10 mouse cellular contexts compared by ENCODE assay signal in genomic region chr5:92112175-92112574, GRCm38 (mm10). TPM values are rescaled to one million over a fixed set of nuclear protein-coding genes. Genes with fewer than 3 reads are reported as not detected.
DNase-seq lines count a peak whose midpoint lies in the region; ATAC-seq and TF ChIP-seq lines count a peak whose summit lies in the region.
"Had no signal": no experiment of that assay in that cellular context is flagged by ENCODE, and none has a peak within 500 bp of the region (broad histone marks: within the 10 kb centered on the region; RNA-seq: fewer than 3 reads in every experiment).

No protein-coding gene starts in this region.

- H3K27ac ChIP-seq in kidney, postnatal 0 days, result no peak overlapping the region
- no peak overlapping the region for H3K27ac ChIP-seq in embryonic fibroblast, embryonic 13.5 days (ENCODE audit: insufficient read depth, low read length)
- no peak overlapping the region for H3K27ac ChIP-seq in intestine, embryonic 15.5 days
- no peak overlapping the region for H3K27ac ChIP-seq in midbrain, embryonic 16.5 days (ENCODE audit: low read length)

- no peaks in the 10 kb centered on the region for H3K27me3 ChIP-seq in kidney, postnatal 0 days (ENCODE audit: insufficient read depth, low read length)
- no peaks in the 10 kb centered on the region for H3K27me3 ChIP-seq in intestine, embryonic 15.5 days (replicated peaks)
- H3K27me3 ChIP-seq in midbrain, embryonic 16.5 days (ENCODE audit: control insufficient read depth, insufficient read depth, low read depth, low read length), result no peaks in the 10 kb centered on the region

- no peaks in the 10 kb centered on the region for H3K9me3 ChIP-seq in kidney, postnatal 0 days (replicated peaks; ENCODE audit: low read length)
- H3K9me3 ChIP-seq in intestine, embryonic 15.5 days, result no peaks in the 10 kb centered on the region
- H3K9me3 ChIP-seq in midbrain, embryonic 16.5 days (replicated peaks; ENCODE audit: control insufficient read depth, low read length, poor library complexity, severe bottlenecking), result no peaks in the 10 kb centered on the region

- peak overlapping the region; percentile 51 for H3K4me2 ChIP-seq in kidney, postnatal 0 days (ENCODE audit: low read length)
- peak overlapping the region; percentile 50 for H3K4me2 ChIP-seq in intestine, embryonic 15.5 days (replicated peaks)
- H3K4me2 ChIP-seq in midbrain, embryonic 16.5 days (ENCODE audit: low read length), result peak overlapping the region; percentile 39

- TF ChIP-seq POLR2A in embryonic fibroblast, embryonic 13.5 days (IDR thresholded peaks at IDR 0.05; ENCODE audit: low read depth, low read length), result no peak

- TF ChIP-seq CTCF in kidney, postnatal 0 days (IDR thresholded peaks at IDR 0.05; ENCODE audit: low read depth), result no peak
- TF ChIP-seq CTCF in embryonic fibroblast, embryonic 13.5 days (IDR thresholded peaks at IDR 0.05; ENCODE audit: borderline replicate concordance, insufficient read depth, low read length), result no peak

- H3K9ac ChIP-seq in kidney, postnatal 0 days (ENCODE audit: low read depth, low read length), result peak overlapping the region; percentile 23
- no peak overlapping the region for H3K9ac ChIP-seq in intestine, embryonic 15.5 days
- H3K9ac ChIP-seq in midbrain, embryonic 16.5 days (ENCODE audit: low read depth, low read length), result no peak overlapping the region

- ATAC-seq in kidney, postnatal 0 days (replicated peaks; ENCODE audit: low FRiP score, low read depth), result no peak
- no peak for ATAC-seq in intestine, embryonic 15.5 days
- no peak for ATAC-seq in midbrain, embryonic 16.5 days

- H3K4me1 ChIP-seq in kidney, postnatal 0 days (replicated peaks; ENCODE audit: insufficient read depth, low read length), result 0 out of 2 replicates have a peak, but pooled peaks cover 9% of the 10 kb centered on the region
- peaks cover 3% of the 10 kb centered on the region; the same call in 1 of the 2 replicates for H3K4me1 ChIP-seq in embryonic fibroblast, embryonic 13.5 days (ENCODE audit: control insufficient read depth, insufficient read depth, low read length)
- 0 out of 2 replicates have a peak, but pooled peaks cover 5% of the 10 kb centered on the region for H3K4me1 ChIP-seq in intestine, embryonic 15.5 days (replicated peaks)
- H3K4me1 ChIP-seq in midbrain, embryonic 16.5 days (ENCODE audit: control insufficient read depth, insufficient read depth, low read length), result peaks cover 3% of the 10 kb centered on the region; the same call in 1 of the 2 replicates

- no peak for DNase-seq in kidney, postnatal 0 days (ENCODE audit: low spot score)
- no peak for DNase-seq in kidney, postnatal 36 days
- no peak for DNase-seq in retina, postnatal 1 day
- no peak for DNase-seq in right cerebral cortex, postnatal 25 days
- DNase-seq in spleen, adult 18-20 months, result no peak
- DNase-seq: gastrocnemius, postnatal 36 days; thymus, adult 2 months had no signal

- H3K4me3 ChIP-seq in kidney, postnatal 0 days (replicated peaks; ENCODE audit: low read depth, low read length), result peak overlapping the region; percentile 23
- H3K4me3 ChIP-seq in embryonic fibroblast, embryonic 13.5 days (ENCODE audit: insufficient read depth, low read length), result 0 out of 2 replicates have a peak overlapping the region, but pooled peaks have one; percentile 2
- H3K4me3 ChIP-seq in intestine, embryonic 15.5 days (replicated peaks), result no peak overlapping the region
- no peak overlapping the region for H3K4me3 ChIP-seq in midbrain, embryonic 16.5 days (ENCODE audit: low read depth, low read length)

- no peaks in the 10 kb centered on the region for H3K36me3 ChIP-seq in kidney, postnatal 0 days (ENCODE audit: insufficient read depth, low read length)
- H3K36me3 ChIP-seq in intestine, embryonic 15.5 days, result no peaks in the 10 kb centered on the region
- H3K36me3 ChIP-seq in midbrain, embryonic 16.5 days (ENCODE audit: control insufficient read depth, insufficient read depth, low read length), result no peaks in the 10 kb centered on the region

- WGBS in kidney, postnatal 0 days, result 7% methylated on average over 6 of the region's 6 CpGs
- 12% methylated on average over 6 of the region's 6 CpGs for WGBS in intestine, embryonic 15.5 days
- 9% methylated on average over 6 of the region's 6 CpGs for WGBS in midbrain, embryonic 16.5 days

RNA-seq across cellular contexts. Expression of gene Uso1, which starts 25.6 kb away (rescaled TPM):
- polyA plus RNA-seq in kidney, postnatal 0 days (2015; fragmentation: Nextera tagmentation; extraction: Ambion mirVana), result 36.1 and 38.4 TPM in 2 replicates
- polyA plus RNA-seq in embryonic fibroblast, embryonic 13.5 days (2011; ENCODE audit: insufficient read length, low read depth, missing spikeins), result 101 and 103 TPM in 2 replicates
- polyA plus RNA-seq in intestine, embryonic 15.5 days (2015; fragmentation: Nextera tagmentation; extraction: Ambion mirVana), result 42.4 and 45.9 TPM in 2 replicates
- 38.4 and 46.0 TPM in 2 replicates for polyA plus RNA-seq in midbrain, embryonic 16.5 days (2015; fragmentation: Nextera tagmentation; extraction: Ambion mirVana)

RNA-seq across cellular contexts. Expression of gene G3bp2, which starts 28.7 kb away (rescaled TPM):
- 134 and 155 TPM in 2 replicates for polyA plus RNA-seq in kidney, postnatal 0 days (2015; fragmentation: Nextera tagmentation; extraction: Ambion mirVana)
- 104 and 116 TPM in 2 replicates for polyA plus RNA-seq in embryonic fibroblast, embryonic 13.5 days (2011; ENCODE audit: insufficient read length, low read depth, missing spikeins)
- polyA plus RNA-seq in intestine, embryonic 15.5 days (2015; fragmentation: Nextera tagmentation; extraction: Ambion mirVana), result 162 and 195 TPM in 2 replicates
- polyA plus RNA-seq in midbrain, embryonic 16.5 days (2015; fragmentation: Nextera tagmentation; extraction: Ambion mirVana), result 376 and 385 TPM in 2 replicates

Comparison
In these comparisons a context has a peak if more than half of its experiments do, and no peak if none do; other contexts are left out.
1. H3K4me3 ChIP-seq: peak in kidney, postnatal 0 days (single experiment) and embryonic fibroblast, embryonic 13.5 days (single experiment); none in intestine, embryonic 15.5 days (single experiment) and midbrain, embryonic 16.5 days (single experiment).
2. Peak in every context shown above with its lines, with median percentiles within 50 percentile points of each other: H3K4me2 ChIP-seq.